In the genomic region with DNA sequence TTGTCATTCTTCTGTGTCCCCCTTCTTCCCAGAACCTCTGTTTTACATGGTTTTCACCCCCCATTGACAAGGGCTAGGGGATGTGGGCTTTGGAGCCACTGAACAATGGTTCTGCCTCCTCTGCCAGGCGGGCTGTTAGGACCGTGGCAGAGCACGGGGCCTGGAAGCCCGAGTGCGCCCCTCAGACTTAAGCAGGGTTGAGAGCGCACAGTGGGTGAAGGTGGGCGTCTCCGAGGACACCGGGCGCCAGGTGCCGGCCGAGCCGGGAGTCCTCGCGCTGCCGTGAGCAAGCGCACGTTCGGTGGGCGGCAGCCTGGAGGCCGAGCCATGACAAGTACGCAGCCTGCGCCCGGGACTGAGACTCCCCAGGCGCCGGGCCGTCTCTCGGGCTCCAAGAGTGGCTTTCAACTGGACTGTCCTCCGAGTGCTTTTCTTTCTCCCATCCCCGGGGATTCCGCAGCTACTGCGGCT, we compare ENCODE assay signal across 8 mouse cellular contexts. TPM values are rescaled to one million over a fixed set of nuclear protein-coding genes. Genes with fewer than 3 reads are reported as not detected.
DNase-seq lines count a peak whose midpoint lies in the region; ATAC-seq lines count a peak whose summit lies in the region.

No protein-coding gene starts in this region.

- H3K27ac ChIP-seq in liver, embryonic 15.5 days (replicated peaks) = no peak overlapping the region

- H3K36me3 ChIP-seq in liver, embryonic 15.5 days (replicated peaks) = no peaks in the 10 kb centered on the region

- DNase-seq in lung, adult 18-20 months = peak; percentile 30 to 34
- DNase-seq in lung, postnatal 25 days (ENCODE audit: low spot score) = no peak
- peak; percentile 52 to 61 for DNase-seq in cerebellum, postnatal 36 days
- DNase-seq in gastrocnemius, postnatal 10 days = peak; percentile 38
- peak; percentile 48 for DNase-seq in kidney, adult 9 months
- DNase-seq in retina, embryonic 14.5 days (ENCODE audit: low spot score) = peak; percentile 59

- no peaks in the 10 kb centered on the region for H3K9me3 ChIP-seq in liver, embryonic 15.5 days (replicated peaks)

- no peaks in the 10 kb centered on the region; the same call in 1 of the 2 replicates for H3K4me1 ChIP-seq in liver, embryonic 15.5 days (replicated peaks)

- peak overlapping the region; percentile 53 for H3K4me3 ChIP-seq in liver, embryonic 15.5 days (replicated peaks)

- WGBS in liver, embryonic 15.5 days (ENCODE audit: insufficient replicate concordance) = 0% methylated on average over 32 of the region's 32 CpGs

- H3K27me3 ChIP-seq in liver, embryonic 15.5 days = peaks cover 55% of the 10 kb centered on the region

- no peak for ATAC-seq in liver, embryonic 15.5 days (ENCODE audit: insufficient read depth)
- no peak for ATAC-seq in megakaryocyte-erythroid progenitor cell, adult 5-6 weeks (replicated peaks; ENCODE audit: low FRiP score, low TSS enrichment, poor library complexity, severe bottlenecking)

- no peak overlapping the region for H3K9ac ChIP-seq in liver, embryonic 15.5 days

- peak overlapping the region; percentile 67 for H3K4me2 ChIP-seq in liver, embryonic 15.5 days

RNA-seq across cellular contexts. Expression of a gene that starts 1.7 kb away (rescaled TPM):
- total RNA-seq in gastrocnemius, postnatal 10 days (2021) = 10 to 100 TPM; 40.8 to 41.9 TPM
- polyA plus RNA-seq in liver, embryonic 15.5 days (2015; fragmentation: Nextera tagmentation; extraction: Ambion mirVana) = 1.3 and 1.5 TPM in 2 replicates
- not detected in 2 replicates for total RNA-seq in megakaryocyte-erythroid progenitor cell, adult 5-6 weeks (2014; fragmentation: Nextera tagmentation)
- 0.72 TPM in 1 of 2 replicates, not detected in the other for total RNA-seq in megakaryocyte-erythroid progenitor cell, adult 5-6 weeks (2017)

Comparison
In these comparisons a context has a peak if more than half of its experiments do, and no peak if none do; other contexts are left out.
1. RNA of a gene that starts 1.7 kb away (total RNA-seq): 40.8 to 41.9 TPM in gastrocnemius, postnatal 10 days; 0.72 TPM in megakaryocyte-erythroid progenitor cell, adult 5-6 weeks; every median in the first group is over 10 times any median in the second.